ENCODE assay signal across 9 mouse cellular contexts in genomic region chr10:29534830-29535227, GRCm38 (mm10). TPM values are rescaled to one million over a fixed set of nuclear protein-coding genes. Genes with fewer than 3 reads are reported as not detected.
DNase-seq lines count a peak whose midpoint lies in the region; ATAC-seq lines count a peak whose summit lies in the region.
"Had no signal": no experiment of that assay in that cellular context is flagged by ENCODE, and none has a peak within 500 bp of the region (broad histone marks: within the 10 kb centered on the region; RNA-seq: fewer than 3 reads in every experiment).

No protein-coding gene starts in this region.

- WGBS in heart, embryonic 15.5 days: under 1% methylated on average over 7 of the region's 7 CpGs
- 0% methylated on average over 7 of the region's 7 CpGs for WGBS in hindbrain, embryonic 15.5 days
- 1% methylated on average over 7 of the region's 7 CpGs for WGBS in midbrain, embryonic 16.5 days

- H3K4me2 ChIP-seq in heart, embryonic 15.5 days: peak overlapping the region; percentile 96
- H3K4me2 ChIP-seq in hindbrain, embryonic 15.5 days: peak overlapping the region; percentile 100
- peak overlapping the region; percentile 100 for H3K4me2 ChIP-seq in midbrain, embryonic 16.5 days (ENCODE audit: low read length)

- intact Hi-C loops in heart, postnatal 10 days (cut with DNase I): loop anchor here (5.0 to 10.0 kb wide), 3 partner anchors 1002 to 1277 kb away; no protein-coding TSS in a partner anchor

- H3K27me3 ChIP-seq in heart, embryonic 15.5 days: peaks cover 21% of the 10 kb centered on the region
- peaks cover 20% of the 10 kb centered on the region for H3K27me3 ChIP-seq in hindbrain, embryonic 15.5 days
- H3K27me3 ChIP-seq in midbrain, embryonic 16.5 days (ENCODE audit: control insufficient read depth, insufficient read depth, low read depth, low read length): peaks cover 11% of the 10 kb centered on the region

- no peak overlapping the region for H3K27ac ChIP-seq in heart, embryonic 15.5 days
- H3K27ac ChIP-seq in hindbrain, embryonic 15.5 days (replicated peaks): no peak overlapping the region
- H3K27ac ChIP-seq in midbrain, embryonic 16.5 days (ENCODE audit: low read length): no peak overlapping the region

- 0 out of 2 replicates have a peak, but pooled peaks have one; percentile 47 for ATAC-seq in heart, embryonic 15.5 days (replicated peaks; ENCODE audit: insufficient number of reproducible peaks, insufficient read depth, low FRiP score, low read depth)
- ATAC-seq in hindbrain, embryonic 15.5 days (ENCODE audit: low FRiP score, low read depth): no peak
- no peak for ATAC-seq in midbrain, embryonic 16.5 days

- H3K4me3 ChIP-seq in heart, embryonic 15.5 days: peak overlapping the region; percentile 71
- peak overlapping the region; percentile 80 for H3K4me3 ChIP-seq in hindbrain, embryonic 15.5 days
- peak overlapping the region; percentile 70 for H3K4me3 ChIP-seq in midbrain, embryonic 16.5 days (ENCODE audit: low read depth, low read length)

- H3K36me3 ChIP-seq in heart, embryonic 15.5 days: no peaks in the 10 kb centered on the region
- no peaks in the 10 kb centered on the region for H3K36me3 ChIP-seq in hindbrain, embryonic 15.5 days
- H3K36me3 ChIP-seq in midbrain, embryonic 16.5 days (ENCODE audit: control insufficient read depth, insufficient read depth, low read length): no peaks in the 10 kb centered on the region

- no peak overlapping the region for H3K9ac ChIP-seq in heart, embryonic 15.5 days
- 0 out of 2 replicates have a peak overlapping the region, but pooled peaks have one; percentile 22 for H3K9ac ChIP-seq in hindbrain, embryonic 15.5 days
- 0 out of 2 replicates have a peak overlapping the region, but pooled peaks have one; percentile 58 for H3K9ac ChIP-seq in midbrain, embryonic 16.5 days (ENCODE audit: low read depth, low read length)

- DNase-seq in heart, postnatal 10 days: no peak
- peak; percentile 20 for DNase-seq in brain, adult 2 months (ENCODE audit: low read depth, low spot score)
- no peak for DNase-seq in thymus, adult 18-20 months
- no peak for DNase-seq in testis, postnatal 10 days (ENCODE audit: low spot score)
- no peak for DNase-seq in adrenal gland, adult 18-20 months (ENCODE audit: low spot score in 2 of 2)

- H3K9me3 ChIP-seq in heart, embryonic 15.5 days (replicated peaks): no peaks in the 10 kb centered on the region
- no peaks in the 10 kb centered on the region for H3K9me3 ChIP-seq in hindbrain, embryonic 15.5 days
- H3K9me3 ChIP-seq in midbrain, embryonic 16.5 days (replicated peaks; ENCODE audit: control insufficient read depth, low read length, poor library complexity, severe bottlenecking): no peaks in the 10 kb centered on the region

- H3K4me1 ChIP-seq in heart, embryonic 15.5 days (replicated peaks): peaks cover 33% of the 10 kb centered on the region
- peaks cover 23% of the 10 kb centered on the region for H3K4me1 ChIP-seq in hindbrain, embryonic 15.5 days (replicated peaks)
- H3K4me1 ChIP-seq in midbrain, embryonic 16.5 days (ENCODE audit: control insufficient read depth, insufficient read depth, low read length): peaks cover 22% of the 10 kb centered on the region

RNA-seq across cellular contexts. Expression of gene Rspo3, which starts 0.8 kb away (rescaled TPM):
- 4.9 and 6.6 TPM in 2 replicates for polyA plus RNA-seq in heart, embryonic 15.5 days (2015; fragmentation: Nextera tagmentation; extraction: Ambion mirVana)
- total RNA-seq in heart, postnatal 10 days (2021): under 1 TPM; 0.29 to 0.55 TPM
- polyA plus RNA-seq in hindbrain, embryonic 15.5 days (2015; fragmentation: Nextera tagmentation; extraction: Ambion mirVana): 2.0 and 2.2 TPM in 2 replicates
- polyA plus RNA-seq in midbrain, embryonic 16.5 days (2015; fragmentation: Nextera tagmentation; extraction: Ambion mirVana): 3.4 and 19.8 TPM in 2 replicates
- 10 to 100 TPM; 19.8 to 21.3 TPM for total RNA-seq in adrenal gland, adult 18-20 months (2021)
- total RNA-seq: neutrophil, adult 5-6 weeks had no signal
